Mouse (Mus musculus): ENCODE data around the gene Tlr9. TPM values are rescaled to one million over a fixed set of nuclear protein-coding genes. Genes with fewer than 3 reads are reported as not detected.

The Tlr9 gene
- total RNA-seq, 2 experiments from 2014 or later, result 1.0 to 1.2 TPM

- intact Hi-C loops (cut with DNase I), result loop anchor here (10.0 kb wide), 1 partner anchor 222 kb away; the partner anchor contains the start of gene Rpl29
- DNase-seq (ENCODE audit: low spot score in 2 of 2), result peak; percentile 87 to 93
Observed at GRCm38 (mm10) chr9:106202819-106203636, 19.4 kb upstream of the Tlr9 start, which contains the start of gene Twf2. Twf2 (plus strand) TSS chr9:106203108.

GRCm38 (mm10) chr9:106203990-106204851, 18.2 kb upstream of the Tlr9 start:
- intact Hi-C loops (cut with DNase I), result loop anchor here (10.0 kb wide), 1 partner anchor 221 kb away; the partner anchor contains the start of gene Rpl29
- no peak for DNase-seq (ENCODE audit: low spot score in 2 of 2)

- intact Hi-C loops (cut with DNase I), result loop anchor here (10.0 kb wide), 1 partner anchor 219 kb away; the partner anchor contains the start of gene Rpl29
- no peak for DNase-seq (ENCODE audit: low spot score in 2 of 2)
Observed at GRCm38 (mm10) chr9:106205713-106206290, 16.6 kb upstream of the Tlr9 start.

- intact Hi-C loops (cut with DNase I), result loop anchor here (10.0 kb wide), 1 partner anchor 218 kb away; the partner anchor contains the start of gene Rpl29
- DNase-seq (ENCODE audit: low spot score in 2 of 2), result no peak
Observed at GRCm38 (mm10) chr9:106206515-106206914, 15.9 kb upstream of the Tlr9 start.

- intact Hi-C loops (cut with DNase I), result loop anchor here (10.0 kb wide), 1 partner anchor 217 kb away; the partner anchor contains the start of gene Rpl29
- no peak for DNase-seq (ENCODE audit: low spot score in 2 of 2)
Observed at GRCm38 (mm10) chr9:106208181-106208580, 14.2 kb upstream of the Tlr9 start.

GRCm38 (mm10) chr9:106209954-106210353, 12.4 kb upstream of the Tlr9 start:
- intact Hi-C loops (cut with DNase I), result loop anchor here (5.0 to 10.0 kb wide), 2 partner anchors 38 to 215 kb away; partner anchors contain the start of genes Rpl29 and Wdr82
- DNase-seq (ENCODE audit: low spot score in 2 of 2), result no peak

GRCm38 (mm10) chr9:106210853-106211609, 11.4 kb upstream of the Tlr9 start:
- DNase-seq (ENCODE audit: low spot score in 2 of 2), result no peak
- intact Hi-C loops (cut with DNase I), result loop anchor here (5.0 kb wide), 1 partner anchor 39 kb away; the partner anchor contains the start of gene Wdr82

- intact Hi-C loops (cut with DNase I), result loop anchor here (5.0 kb wide), 1 partner anchor 40 kb away; the partner anchor contains the start of gene Wdr82
- peak; percentile 88 to 90 for DNase-seq (ENCODE audit: low spot score in 2 of 2)
Observed at GRCm38 (mm10) chr9:106211680-106212593, 10.5 kb upstream of the Tlr9 start.

- intact Hi-C loops (cut with DNase I), result loop anchor here (5.0 kb wide), 1 partner anchor 40 kb away; the partner anchor contains the start of gene Wdr82
- DNase-seq (ENCODE audit: low spot score in 2 of 2), result no peak
Observed at GRCm38 (mm10) chr9:106212594-106212981, 9.8 kb upstream of the Tlr9 start.

GRCm38 (mm10) chr9:106215341-106216125, 6.9 kb upstream of the Tlr9 start:
- DNase-seq (ENCODE audit: low spot score in 2 of 2), result no peak
- intact Hi-C loops (cut with DNase I), result no loop called here

GRCm38 (mm10) chr9:106216971-106217370, 5.4 kb upstream of the Tlr9 start:
- intact Hi-C loops (cut with DNase I), result no loop called here
- DNase-seq (ENCODE audit: low spot score in 2 of 2), result no peak

- intact Hi-C loops (cut with DNase I), result loop anchor here (5.0 kb wide), 1 partner anchor 56 kb away; no protein-coding TSS in a partner anchor
- no peak for DNase-seq (ENCODE audit: low spot score in 2 of 2)
Observed at GRCm38 (mm10) chr9:106220894-106221523, 1.4 kb upstream of the Tlr9 start.

- no peak for DNase-seq (ENCODE audit: low spot score in 2 of 2)
- intact Hi-C loops (cut with DNase I), result loop anchor here (5.0 kb wide), 1 partner anchor 54 kb away; no protein-coding TSS in a partner anchor
Observed at GRCm38 (mm10) chr9:106222994-106223393, 596 bp downstream of the Tlr9 start.

- DNase-seq (ENCODE audit: low spot score in 2 of 2), result no peak
- intact Hi-C loops (cut with DNase I), result no loop called here
Observed at GRCm38 (mm10) chr9:106225469-106226150, 3.2 kb downstream of the Tlr9 start.

- intact Hi-C loops (cut with DNase I), result no loop called here
- peak in 1 of 2 experiments; percentile 49 for DNase-seq (ENCODE audit: low spot score in 2 of 2)
Observed at GRCm38 (mm10) chr9:106226151-106226682, 3.8 kb downstream of the Tlr9 start.

All from left cerebral cortex, postnatal 14 days (tissue).